Mouse (Mus musculus) midbrain, embryonic 14.5 days (tissue): ENCODE data around the gene Gfra4. TPM values are rescaled to one million over a fixed set of nuclear protein-coding genes. Genes with fewer than 3 reads are reported as not detected.

Experiments
- ATAC-seq: fragments of 200-750 bp; cut with Nextera tagmentation; 2 replicates; pipeline ENCODE4 v1.8.0; 2017; ENCODE audit warnings: moderate number of reproducible peaks, moderate library complexity; ENCODE audit not compliant: low FRiP score, low TSS enrichment
- DNase-seq: peaks from one replicate; pipeline ENCODE4 v3.0.0-alpha.2; 2015
- H3K27ac ChIP-seq: fragments of 300-500 bp; sonication (generic); replicated peaks from 2 replicates; pipeline ENCODE4 v1.5.1; 2014; ENCODE audit warnings: mild to moderate bottlenecking, low read depth, low read length, moderate library complexity
- H3K27me3 ChIP-seq: fragments of 300-500 bp; sonication (generic); 2 replicates; pipeline ENCODE4 v1.6.1; 2014; ENCODE audit warnings: low read length, control low read depth, mixed read lengths; ENCODE audit not compliant: control insufficient read depth, insufficient read depth
- H3K36me3 ChIP-seq: fragments of 300-500 bp; sonication (generic); 2 replicates; pipeline ENCODE4 v1.6.1; 2014; ENCODE audit warnings: low read length, control low read depth; ENCODE audit not compliant: control insufficient read depth, insufficient read depth
- H3K4me1 ChIP-seq: fragments of 300-500 bp; sonication (generic); 2 replicates; pipeline ENCODE4 v1.6.1; 2014; ENCODE audit warnings: mild to moderate bottlenecking, antibody characterized with exemption, low read length, control low read depth; ENCODE audit not compliant: control insufficient read depth, insufficient read depth
- H3K4me2 ChIP-seq: fragments of 300-500 bp; sonication (generic); 2 replicates; pipeline ENCODE4 v1.6.1; 2014; ENCODE audit warnings: mild to moderate bottlenecking, low read length, moderate library complexity
- H3K4me3 ChIP-seq: fragments of 300-500 bp; sonication (generic); replicated peaks from 2 replicates; pipeline ENCODE4 v1.5.1; 2014; ENCODE audit warnings: low read depth, low read length
- H3K9ac ChIP-seq: fragments of 300-500 bp; sonication (generic); replicated peaks from 2 replicates; pipeline ENCODE4 v1.6.1; 2014; ENCODE audit warnings: mild to moderate bottlenecking, low read length, moderate library complexity
- H3K9me3 ChIP-seq: fragments of 300-500 bp; sonication (generic); 2 replicates; pipeline ENCODE4 v1.6.1; 2016; ENCODE audit warnings: low read length, control low read depth, mixed read lengths; ENCODE audit not compliant: control insufficient read depth
- WGBS: fragments of 180-500 bp; shearing (Covaris S2); extraction: QIAGEN DNeasy Blood & Tissue Kit; methylation state at CpG from one replicate; pipeline ENCODE4 v1.1.7; 2014; 5-methylcytosine and 5-hydroxymethylcytosine counted together
- polyA plus RNA-seq: library from polyadenylated mRNA; unstranded; fragments of >200 nt; fragmentation: Nextera tagmentation; extraction: Ambion mirVana; gene quantifications from 2 replicates; pipeline ENCODE4 v1.2.1, GENCODE M21; 2014

Gfra4 gene
- polyA plus RNA-seq, 1 experiment from 2014 or later, result 37.8 TPM

DNA sequence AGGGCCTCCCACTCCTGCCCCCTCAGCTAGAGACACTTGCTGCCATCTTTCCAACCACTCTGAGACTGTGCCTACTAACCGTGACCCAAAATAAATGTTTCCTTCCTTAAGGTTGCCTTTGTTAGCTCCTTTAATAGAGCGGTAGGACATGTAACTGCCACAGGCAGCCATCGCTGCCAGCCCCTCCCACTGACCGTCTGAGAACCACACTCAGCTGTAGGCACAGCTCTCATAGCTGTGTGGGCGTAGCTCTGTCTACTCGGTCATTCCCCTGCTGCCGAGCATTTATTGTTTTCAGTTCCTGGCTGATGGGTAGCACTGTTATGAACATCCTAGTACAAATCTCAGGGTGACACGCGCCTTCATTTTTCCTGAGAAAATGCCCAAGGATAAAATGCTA is 23.5 kb upstream of the Gfra4 start:
- H3K36me3 ChIP-seq, result no peaks in the 10 kb centered on the region
- H3K4me3 ChIP-seq, result no peak overlapping the region
- H3K27me3 ChIP-seq, result peaks cover 10% of the 10 kb centered on the region; the same call in 1 of the 2 replicates
- no peak overlapping the region for H3K27ac ChIP-seq
- H3K4me1 ChIP-seq, result 0 out of 2 replicates have a peak, but pooled peaks cover 2% of the 10 kb centered on the region
- WGBS, result 76% methylated on average over 9 of the region's 9 CpGs
- H3K9ac ChIP-seq, result no peak overlapping the region
- H3K9me3 ChIP-seq, result no peaks in the 10 kb centered on the region
- no peak for DNase-seq
- H3K4me2 ChIP-seq, result no peak overlapping the region
- no peak for ATAC-seq

DNA sequence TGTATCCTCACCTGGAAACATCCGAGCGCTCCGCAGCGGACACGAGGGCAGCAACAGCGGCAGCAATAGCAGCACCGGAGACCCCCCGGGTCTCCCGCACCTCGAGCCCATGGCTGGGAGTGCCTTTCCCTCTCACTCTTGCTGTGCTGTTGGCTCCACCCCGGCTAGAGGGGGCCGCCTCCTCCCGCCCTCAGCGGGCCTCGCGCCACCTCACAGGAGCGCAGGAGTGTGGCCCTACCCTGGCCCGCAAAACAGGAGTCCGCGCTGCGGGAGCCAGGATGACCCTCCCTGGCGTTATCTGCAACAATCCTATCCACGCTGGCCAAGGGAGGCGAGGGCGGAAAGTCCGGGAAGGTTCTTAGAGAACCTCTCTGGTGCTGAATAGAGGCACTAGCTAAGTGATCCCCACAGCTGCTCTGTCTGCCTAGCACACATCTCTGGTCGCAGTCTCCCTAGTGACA is 20.5 kb upstream of the Gfra4 start, which contains the start of gene Adam33:
Adam33 (minus strand) TSS at position 411 of the 461 bp plus-strand sequence.
- H3K4me2 ChIP-seq, result peak within 1 kb of the TSS; percentile 49
- peaks cover 10% of the 10 kb centered on the region; the same call in 1 of the 2 replicates for H3K27me3 ChIP-seq
- no peak within 1 kb of the TSS for H3K27ac ChIP-seq
- WGBS, result 3% methylated on average over 27 of the region's 27 CpGs
- 0 out of 2 replicates have a peak within 1 kb of the TSS, but pooled peaks have one; percentile 21 for H3K4me3 ChIP-seq
- H3K9ac ChIP-seq, result 0 out of 2 replicates have a peak within 1 kb of the TSS, but pooled peaks have one; percentile 12
- no peaks in the 10 kb centered on the region for H3K9me3 ChIP-seq
- no peak for ATAC-seq
- 0 out of 2 replicates have a peak, but pooled peaks cover 2% of the 10 kb centered on the region for H3K4me1 ChIP-seq
- H3K36me3 ChIP-seq, result no peaks in the 10 kb centered on the region
- DNase-seq, result no peak

DNA sequence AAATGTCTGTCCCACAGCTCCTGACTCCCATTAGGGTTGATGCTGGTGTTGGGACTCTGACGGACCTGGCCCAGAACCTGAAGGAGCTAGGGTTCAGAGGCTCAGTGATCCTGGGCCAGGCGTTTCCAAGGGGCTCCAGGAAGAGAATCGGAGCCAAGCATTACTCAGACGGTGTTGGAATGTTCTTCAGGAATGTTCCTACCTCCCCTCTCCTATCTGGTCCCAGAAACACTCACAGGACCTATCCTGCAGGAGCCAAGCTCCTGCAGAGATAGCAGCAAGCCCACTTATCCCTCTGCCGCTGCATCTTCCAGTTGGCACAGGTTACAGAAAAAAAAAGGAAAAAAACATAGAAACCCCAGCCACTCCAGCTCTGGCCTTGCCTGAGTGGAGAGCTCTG is 18.7 kb upstream of the Gfra4 start:
- H3K36me3 ChIP-seq, result no peaks in the 10 kb centered on the region

DNA sequence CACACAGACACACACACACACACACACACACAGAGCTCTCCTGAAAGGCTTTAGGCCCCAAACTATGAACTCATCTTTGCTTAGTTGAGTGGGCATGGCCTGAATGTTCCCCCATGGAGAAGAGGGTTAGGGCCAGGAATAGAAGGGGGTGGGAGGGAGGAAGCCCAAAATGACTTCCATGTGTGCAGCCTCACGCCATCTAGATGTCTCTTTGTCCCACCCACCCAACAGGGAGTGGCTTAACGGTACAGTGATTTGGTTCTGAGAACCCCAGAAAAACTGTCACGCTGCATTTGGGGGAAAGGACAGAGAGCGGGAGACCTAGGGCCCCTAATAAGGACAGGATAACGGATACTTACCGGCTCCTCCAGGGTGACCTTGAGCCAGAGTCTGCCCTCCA is 17.9 kb upstream of the Gfra4 start:
- Histone ChIP-seq H3K27ac (no peak overlapping the region), H3K4me2 (no peak overlapping the region), H3K27me3 (peaks cover 19% of the 10 kb centered on the region; the same call in 1 of the 2 replicates), H3K36me3 (no peaks in the 10 kb centered on the region), H3K9me3 (no peaks in the 10 kb centered on the region), H3K4me1 (0 out of 2 replicates have a peak, but pooled peaks cover 2% of the 10 kb centered on the region), H3K9ac (no peak overlapping the region), H3K4me3 (no peak overlapping the region)
- 62% methylated on average over 6 of the region's 6 CpGs for WGBS
- no peak for ATAC-seq
- no peak for DNase-seq

More for the DNA sequence above, 18.7 kb upstream of the Gfra4 start:
- Histone ChIP-seq H3K4me3 (no peak overlapping the region), H3K9me3 (no peaks in the 10 kb centered on the region), H3K27ac (no peak overlapping the region), H3K4me2 (no peak overlapping the region), H3K9ac (no peak overlapping the region), H3K27me3 (peaks cover 11% of the 10 kb centered on the region; the same call in 1 of the 2 replicates), H3K4me1 (0 out of 2 replicates have a peak, but pooled peaks cover 2% of the 10 kb centered on the region)
- ATAC-seq, result no peak
- no peak for DNase-seq
- WGBS, result 84% methylated on average over 5 of the region's 5 CpGs

DNA sequence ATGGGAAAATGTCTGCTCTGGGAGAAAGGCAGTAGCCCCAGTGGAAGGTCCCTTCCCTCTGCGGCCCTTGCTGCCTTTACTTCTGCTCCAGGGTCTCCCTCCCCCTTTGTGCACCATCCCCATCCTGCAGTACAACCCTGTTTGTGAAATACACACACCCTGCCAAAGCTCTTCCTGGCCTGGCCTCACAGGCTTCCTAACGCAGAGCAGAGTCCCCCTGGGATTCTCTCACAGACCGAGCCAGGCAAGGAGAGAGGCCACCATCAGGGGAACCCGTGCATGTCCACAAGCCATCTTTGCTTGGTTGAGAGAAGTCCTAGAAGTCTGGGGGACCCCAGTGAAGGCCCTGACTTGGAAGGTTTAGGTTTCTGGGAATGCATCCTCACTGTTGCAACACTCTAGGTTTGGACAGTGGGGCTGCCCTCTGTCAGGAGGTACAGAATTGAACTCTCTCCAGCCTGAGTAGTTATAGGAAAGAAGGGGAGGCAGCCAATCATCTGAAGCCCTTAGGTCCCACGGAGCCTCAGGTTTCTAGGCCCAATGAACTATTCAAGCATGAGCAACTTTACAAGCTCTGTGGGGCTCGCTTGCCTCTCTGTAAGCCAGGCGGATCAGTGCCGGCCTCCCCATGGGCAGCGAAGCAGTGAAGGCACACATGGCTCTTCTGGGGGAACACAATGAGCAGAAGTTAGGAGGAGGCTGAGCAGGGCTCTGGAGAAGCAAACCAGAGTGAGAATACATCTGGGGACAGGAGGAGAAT is 17.1 kb upstream of the Gfra4 start:
- H3K9ac ChIP-seq, result no peak overlapping the region
- H3K27ac ChIP-seq, result no peak overlapping the region
- peaks cover 2% of the 10 kb centered on the region; the same call in 1 of the 2 replicates for H3K4me1 ChIP-seq
- H3K4me2 ChIP-seq, result no peak overlapping the region
- peaks cover 27% of the 10 kb centered on the region for H3K27me3 ChIP-seq
- 53% methylated on average over 9 of the region's 9 CpGs for WGBS
- no peaks in the 10 kb centered on the region for H3K9me3 ChIP-seq
- H3K4me3 ChIP-seq, result no peak overlapping the region
- ATAC-seq (no peak), DNase-seq (no peak)
- no peaks in the 10 kb centered on the region for H3K36me3 ChIP-seq

DNA sequence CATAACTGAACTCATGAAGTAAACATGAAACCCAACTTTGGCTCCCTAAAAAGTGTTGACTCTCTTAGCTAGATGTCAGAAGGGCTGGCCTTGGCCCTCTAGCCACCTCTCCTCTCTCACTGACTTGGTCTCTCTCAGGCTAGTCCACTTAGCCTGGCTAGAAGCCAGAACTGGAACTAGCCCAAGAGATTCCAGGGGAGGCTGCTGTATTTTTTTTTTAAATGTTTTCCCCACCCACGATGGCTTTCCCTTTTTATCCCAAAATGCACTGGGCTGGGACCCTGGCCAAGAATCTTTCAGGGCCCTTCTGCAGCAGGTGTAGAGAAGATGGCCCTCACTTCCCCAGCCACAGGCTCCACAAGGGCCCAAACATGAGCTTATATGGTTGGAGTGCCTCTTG is 16.5 kb upstream of the Gfra4 start:
- Histone ChIP-seq H3K36me3 (no peaks in the 10 kb centered on the region), H3K9me3 (no peaks in the 10 kb centered on the region), H3K4me3 (no peak overlapping the region), H3K4me2 (no peak overlapping the region), H3K4me1 (peaks cover 2% of the 10 kb centered on the region; the same call in 1 of the 2 replicates), H3K27me3 (peaks cover 33% of the 10 kb centered on the region), H3K9ac (no peak overlapping the region), H3K27ac (no peak overlapping the region)
- WGBS, result 60% methylated on average over 1 of the region's 1 CpGs
- DNase-seq (no peak), ATAC-seq (no peak)

DNA sequence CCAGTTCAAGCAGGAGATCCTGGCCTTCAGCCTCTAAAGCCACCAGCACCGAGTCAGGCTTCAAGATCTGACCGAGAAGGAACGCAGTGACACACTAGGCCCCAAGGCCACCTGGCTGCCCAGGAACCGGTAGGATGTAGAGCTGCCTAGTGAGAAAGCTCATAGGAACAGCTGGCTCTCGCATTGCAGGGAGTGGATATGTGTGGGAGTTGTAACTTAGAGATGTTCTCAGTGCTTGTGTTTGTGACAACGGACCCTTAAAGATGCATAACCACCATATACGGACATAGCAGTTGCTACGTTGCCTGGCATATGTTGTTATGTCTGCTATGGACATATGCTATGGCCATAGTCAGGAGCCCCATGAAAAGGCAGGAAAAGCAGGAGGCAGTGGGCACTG is 15.8 kb upstream of the Gfra4 start:
- Histone ChIP-seq H3K27ac (no peak overlapping the region), H3K9ac (no peak overlapping the region), H3K4me1 (peaks cover 8% of the 10 kb centered on the region; the same call in 1 of the 2 replicates), H3K36me3 (no peaks in the 10 kb centered on the region), H3K4me2 (no peak overlapping the region), H3K9me3 (no peaks in the 10 kb centered on the region), H3K4me3 (no peak overlapping the region), H3K27me3 (peaks cover 38% of the 10 kb centered on the region)
- DNase-seq, result no peak
- 94% methylated on average over 8 of the region's 8 CpGs for WGBS
- ATAC-seq, result no peak

DNA sequence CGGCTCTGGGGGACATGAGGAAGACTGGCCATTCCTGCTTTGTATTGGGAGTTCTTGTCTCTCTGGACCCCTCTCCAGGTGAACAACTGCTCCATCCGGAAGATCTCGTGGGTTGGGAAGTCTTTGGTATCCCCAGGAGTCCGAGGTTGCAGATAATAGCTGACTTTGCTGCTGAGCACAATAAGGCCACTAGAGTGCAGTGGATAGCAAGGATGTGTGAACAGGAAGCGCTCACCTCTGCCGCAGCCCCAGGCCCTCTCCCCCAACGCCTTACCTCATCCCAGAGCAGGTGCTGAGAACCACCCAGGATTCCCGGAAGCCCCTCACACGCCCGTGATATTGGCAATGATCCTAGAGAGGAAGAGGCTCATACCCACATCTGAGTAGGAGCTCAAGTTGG is 13.3 kb upstream of the Gfra4 start:
- ATAC-seq (peak; percentile 18; the same call in 1 of the 2 replicates), DNase-seq (peak; percentile 74)

More for the DNA sequence above, 13.3 kb upstream of the Gfra4 start:
- Histone ChIP-seq H3K27ac (no peak overlapping the region), H3K4me3 (no peak overlapping the region), H3K9ac (no peak overlapping the region), H3K36me3 (no peaks in the 10 kb centered on the region), H3K27me3 (peaks cover 43% of the 10 kb centered on the region), H3K4me1 (peaks cover 7% of the 10 kb centered on the region; the same call in 1 of the 2 replicates), H3K4me2 (0 out of 2 replicates have a peak overlapping the region, but pooled peaks have one; percentile 8), H3K9me3 (no peaks in the 10 kb centered on the region)
- WGBS, result 1% methylated on average over 10 of the region's 10 CpGs
